Mouse (Mus musculus) T-helper 17 cell (primary cell): ENCODE data around the gene Dedd.
"Not testable (repeated sequence)": the region's sequence is repeated elsewhere in the genome, so short reads cannot be mapped to it uniquely, and the experiment has no call there.

Experiments used
- in situ Hi-C, 2 experiments: fragments of 300-600 bp; cut with MboI, MseI; formaldehyde crosslinking; loops; 1 replicate in 1 of 2; 2 replicates in 1 of 2; pipeline ENCODE4 v1.15.1; 2025; ENCODE audit warnings: high pct_unique_total_duplicates in 2 of 2

The Dedd gene

DNA sequence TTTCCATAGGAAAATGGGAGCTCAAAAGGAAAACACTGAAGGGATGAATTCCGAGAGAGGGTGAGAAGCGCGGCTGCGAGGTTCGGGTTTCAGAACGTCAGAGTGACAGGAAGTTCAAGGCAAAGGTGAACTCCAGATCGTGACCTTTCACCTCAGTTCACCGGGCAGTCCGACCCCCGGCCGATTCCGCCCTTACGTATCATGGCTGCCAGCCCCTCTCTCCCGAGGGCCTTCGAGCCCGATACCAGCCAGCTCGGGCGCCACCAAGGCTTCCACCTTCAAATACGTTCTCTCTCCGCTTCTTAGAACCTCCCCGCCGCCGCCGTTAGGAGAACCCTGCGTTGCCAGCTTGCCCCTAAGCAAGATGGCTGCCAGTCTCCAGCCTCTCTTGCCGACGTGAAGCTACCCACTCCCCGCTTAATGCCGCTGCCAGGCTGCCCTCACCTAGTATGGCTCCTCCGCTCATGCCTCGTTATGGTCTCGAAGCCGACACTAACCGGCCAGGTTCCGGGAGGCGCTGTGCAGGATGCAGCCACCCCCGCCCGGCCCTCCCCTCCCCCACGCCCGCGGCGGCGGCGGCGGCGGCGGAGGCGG lies at the start of gene Dedd:
Dedd (plus strand) TSS at position 307 of the 594 bp plus-strand sequence.
- in situ Hi-C loops, result loop anchor here in 1 of 2 experiments (5.0 kb wide), 1 partner anchor 42 kb away; the partner anchor contains the start of gene Usp21

DNA sequence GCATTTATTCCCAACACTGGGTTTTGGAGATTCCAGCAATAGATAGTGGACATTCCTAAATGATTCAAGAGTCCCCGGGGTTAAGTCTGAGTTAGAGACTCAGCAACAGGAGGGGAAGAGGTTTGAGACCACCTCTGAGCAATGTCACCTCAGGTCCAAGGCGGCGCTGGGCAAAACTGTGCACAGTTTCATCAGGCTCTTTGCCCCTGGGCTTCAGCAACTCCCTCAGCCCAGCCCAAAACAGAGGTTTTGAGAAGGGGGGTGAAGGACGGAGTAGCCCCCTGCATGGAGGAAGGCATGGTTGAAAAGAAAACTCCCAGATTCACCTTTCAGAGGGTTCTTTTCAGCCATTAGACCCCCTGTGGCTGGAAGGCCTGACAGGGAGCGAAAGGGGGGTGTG lies 49.2 kb upstream of the Dedd start:
- in situ Hi-C loops, result no loop called here

DNA sequence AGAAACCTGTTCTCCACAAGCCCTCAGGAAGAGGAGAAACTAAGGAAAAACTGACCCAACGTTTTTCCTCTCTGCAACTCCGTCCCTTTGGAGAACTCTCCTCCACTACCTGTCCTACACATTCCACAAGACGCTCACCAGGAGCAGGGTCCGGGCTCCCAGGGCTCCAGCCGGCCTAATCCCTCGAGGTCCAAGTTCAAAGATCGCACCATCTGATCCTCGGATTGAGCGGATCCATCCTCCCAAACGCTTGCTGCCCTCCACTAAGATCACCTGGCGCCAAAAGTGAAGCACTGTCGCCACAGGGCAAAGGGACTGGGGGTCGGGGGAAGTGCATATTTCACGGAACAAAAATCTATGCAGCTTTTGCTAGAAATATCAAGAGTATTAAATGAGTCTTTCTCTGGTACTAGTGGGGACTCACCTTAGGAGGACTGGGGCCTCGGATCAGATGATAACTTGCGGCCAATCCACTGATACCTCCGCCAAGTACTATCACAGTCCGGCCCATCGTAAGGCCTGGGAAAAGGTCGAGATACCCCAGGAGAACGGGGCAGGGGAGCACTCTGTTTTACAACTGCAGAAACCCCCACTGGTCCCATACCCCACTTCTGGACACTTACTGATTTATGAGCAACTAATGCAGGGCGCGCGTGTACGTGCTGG lies 48.6 kb upstream of the Dedd start:
- in situ Hi-C loops, result no loop called here

DNA sequence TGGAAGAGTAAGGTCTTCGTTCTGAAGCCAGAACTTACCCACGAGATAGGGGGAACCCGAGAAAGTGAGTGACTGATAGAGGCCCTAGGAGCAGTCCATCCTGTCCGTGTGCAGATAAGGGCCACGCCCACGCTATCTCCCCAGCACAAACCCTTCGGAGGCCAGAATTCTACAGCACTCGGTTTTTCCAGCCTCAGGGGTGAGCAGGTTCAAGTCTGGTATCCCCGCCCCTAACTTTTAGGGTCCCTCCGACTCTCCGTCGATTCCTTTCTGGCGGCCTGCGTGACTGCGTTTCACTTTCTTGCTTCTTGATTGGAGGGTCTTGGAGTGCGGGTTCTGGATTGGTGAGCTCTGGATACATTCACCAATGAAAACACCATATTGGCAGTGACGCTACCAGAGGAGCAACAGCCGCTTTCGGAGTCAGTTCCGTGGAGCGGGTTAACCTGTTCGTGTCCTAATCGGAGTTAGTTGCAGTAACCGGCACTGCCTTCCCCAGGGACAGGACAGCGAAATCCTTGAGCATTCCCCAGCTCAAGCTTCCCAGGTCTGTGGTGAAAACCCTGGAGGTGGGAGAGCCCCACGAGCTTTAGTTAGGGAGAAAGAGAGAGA lies 47.9 kb upstream of the Dedd start, which contains the start of gene Ppox:
Ppox (minus strand) TSS at position 271 of the 612 bp plus-strand sequence.
- in situ Hi-C loops, result no loop called here

- in situ Hi-C loops, result no loop called here
Observed at GRCm38 (mm10) chr1:171281528-171281923, 47.4 kb upstream of the Dedd start.

DNA sequence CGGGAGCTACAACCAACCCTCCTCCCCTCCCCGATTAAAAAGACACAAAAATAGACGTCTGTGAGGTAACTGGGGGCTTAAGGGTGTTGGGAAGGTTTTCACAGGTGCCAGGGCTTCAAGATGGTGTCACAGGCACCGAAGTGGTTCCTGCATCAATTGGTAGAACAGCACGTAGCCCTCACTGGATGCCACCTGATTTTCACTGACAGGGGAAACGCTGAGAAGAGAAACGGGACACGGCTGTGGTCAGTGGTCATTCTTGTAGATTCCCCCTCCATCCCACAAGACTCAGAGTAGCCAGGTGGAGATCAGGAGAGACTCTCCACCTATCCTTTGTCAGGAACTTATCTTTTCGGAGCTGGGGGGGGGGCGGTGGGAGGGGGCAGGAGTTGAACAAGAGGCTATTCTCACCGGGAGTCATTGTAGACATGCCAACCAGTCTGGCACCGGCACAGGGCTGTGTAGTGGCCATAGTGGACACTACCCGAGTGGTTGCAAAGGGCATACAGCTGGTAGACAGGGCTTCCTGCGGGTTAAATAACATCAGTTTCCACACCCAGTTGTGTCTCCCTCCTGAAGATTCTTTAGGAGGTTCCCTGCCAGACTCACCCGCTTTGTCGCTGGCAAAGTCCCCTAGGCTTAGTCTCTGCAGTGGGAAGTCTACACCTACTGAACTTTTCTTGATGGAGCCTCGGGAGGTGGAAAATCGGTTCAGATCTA lies 46.7 kb upstream of the Dedd start:
- in situ Hi-C loops, result no loop called here

GRCm38 (mm10) chr1:171283188-171284160 lies 45.5 kb upstream of the Dedd start:
- in situ Hi-C loops, result no loop called here

DNA sequence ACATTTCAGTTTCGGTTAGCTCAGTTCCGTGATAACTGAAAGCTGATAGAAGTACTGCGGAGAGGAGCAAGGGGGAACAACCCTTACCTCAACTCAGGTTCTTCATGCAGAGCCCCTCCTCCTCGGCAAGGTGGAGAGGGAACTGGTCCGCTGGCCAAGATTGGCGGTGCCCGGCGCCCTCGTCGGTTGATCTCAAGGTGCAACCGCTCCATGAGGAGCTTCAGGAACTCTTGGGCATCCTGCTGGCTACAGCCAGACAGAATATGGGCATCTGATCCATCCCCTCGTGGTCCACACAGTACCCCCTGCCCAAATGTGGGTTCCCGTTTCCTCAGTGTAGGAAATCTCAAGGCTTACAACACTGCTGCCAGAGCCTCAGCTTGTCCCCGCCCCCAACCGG lies 44.5 kb upstream of the Dedd start:
- in situ Hi-C loops, result no loop called here

GRCm38 (mm10) chr1:171285096-171285892 lies 43.7 kb upstream of the Dedd start:
- in situ Hi-C loops, result loop anchor here in 1 of 2 experiments (5.0 kb wide), 1 partner anchor 42 kb away; the partner anchor contains the start of gene Dedd

DNA sequence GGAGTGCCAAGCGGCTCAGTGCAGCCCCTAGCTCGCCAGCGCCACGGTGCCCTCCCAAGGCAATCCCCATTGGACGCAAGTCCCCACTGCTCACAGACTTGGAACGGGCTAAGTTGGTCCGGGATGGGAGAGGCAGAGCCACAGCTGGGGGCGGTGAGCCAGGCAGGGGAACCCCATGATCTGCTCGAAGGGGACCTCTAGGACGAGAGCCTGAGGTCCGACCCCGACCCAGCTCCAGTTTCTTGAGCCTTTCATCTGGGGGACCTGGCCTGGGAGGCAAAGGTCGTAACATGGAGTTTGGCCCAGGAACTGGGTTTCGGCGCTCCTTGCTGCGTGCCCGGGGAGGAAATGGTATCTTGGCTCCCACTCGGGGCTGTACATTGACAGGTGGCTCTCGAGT lies 42.4 kb upstream of the Dedd start:
- in situ Hi-C loops, result loop anchor here in 1 of 2 experiments (5.0 kb wide), 1 partner anchor 41 kb away; the partner anchor contains the start of gene Dedd

DNA sequence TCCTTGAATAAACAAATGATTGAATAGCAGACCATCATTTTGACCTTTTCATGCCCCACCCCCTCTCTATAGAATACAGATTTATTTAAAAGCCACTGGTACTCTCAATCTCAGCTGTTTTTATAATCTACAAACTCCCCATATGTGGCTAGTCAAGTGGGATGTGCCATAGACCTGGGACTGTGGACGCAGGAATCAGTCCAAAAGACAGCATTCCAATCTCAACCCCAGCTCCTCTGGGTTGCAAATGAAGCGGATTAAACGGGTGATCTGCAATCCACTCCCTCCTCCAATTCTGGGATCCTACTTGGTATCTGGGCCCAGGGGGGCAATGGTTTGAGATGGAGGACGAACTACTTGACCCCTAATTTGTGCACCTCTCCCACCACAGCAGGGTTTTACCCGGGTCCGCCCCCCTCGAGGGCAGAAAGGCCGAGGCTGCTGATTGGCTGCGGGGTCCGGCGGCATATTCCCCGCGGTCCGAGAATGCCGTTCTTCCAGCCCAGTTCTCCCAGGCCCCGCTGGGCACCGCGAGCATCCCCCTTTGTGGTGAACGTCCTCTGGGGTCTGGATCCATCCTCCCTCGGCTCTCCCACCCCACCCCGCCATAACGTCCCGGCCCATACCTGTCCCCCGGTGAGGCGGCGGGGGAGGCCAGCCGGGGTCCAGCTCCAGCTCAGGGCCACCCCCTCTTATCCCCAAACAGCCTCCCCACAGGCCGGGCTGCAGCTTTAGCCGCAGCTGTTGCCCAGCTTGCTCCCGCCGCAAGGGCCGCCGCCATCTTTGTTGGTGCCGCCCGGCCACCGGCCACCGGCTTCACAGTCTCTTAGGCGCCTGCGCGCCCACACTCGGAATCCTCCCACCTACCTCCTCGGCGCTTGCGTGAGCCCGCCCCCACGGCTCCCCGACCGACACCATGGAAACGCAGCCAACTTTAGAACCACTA lies 41.5 kb upstream of the Dedd start, which contains the start of gene Usp21:
Usp21 (minus strand) TSS at position 856 of the 946 bp plus-strand sequence.
- in situ Hi-C loops, result loop anchor here in 1 of 2 experiments (5.0 kb wide), 1 partner anchor 40 kb away; the partner anchor contains the start of gene Dedd

- in situ Hi-C loops, result loop anchor here in 1 of 2 experiments (5.0 kb wide), 1 partner anchor 39 kb away; the partner anchor contains the start of gene Dedd
Observed at GRCm38 (mm10) chr1:171288328-171288727, 40.6 kb upstream of the Dedd start.

DNA sequence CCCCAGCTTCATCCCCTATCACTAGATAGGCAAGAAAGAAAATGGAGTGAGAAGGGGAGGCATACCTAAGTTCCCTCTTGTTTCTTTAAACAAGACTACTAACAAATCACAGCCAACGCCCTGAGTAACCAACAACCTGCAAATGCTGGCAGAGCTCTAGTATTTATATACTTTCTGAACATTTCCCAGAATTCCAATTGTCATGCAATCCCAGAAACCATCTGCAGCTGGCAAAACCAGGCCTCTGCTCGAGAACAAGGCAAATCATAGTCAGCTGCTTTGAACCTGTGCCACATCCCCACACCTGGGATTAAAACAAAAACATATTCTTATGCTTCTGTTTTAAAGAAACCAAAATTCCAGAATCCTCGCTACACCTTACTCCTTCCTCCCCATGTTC lies 35.6 kb upstream of the Dedd start:
- in situ Hi-C loops, result no loop called here

DNA sequence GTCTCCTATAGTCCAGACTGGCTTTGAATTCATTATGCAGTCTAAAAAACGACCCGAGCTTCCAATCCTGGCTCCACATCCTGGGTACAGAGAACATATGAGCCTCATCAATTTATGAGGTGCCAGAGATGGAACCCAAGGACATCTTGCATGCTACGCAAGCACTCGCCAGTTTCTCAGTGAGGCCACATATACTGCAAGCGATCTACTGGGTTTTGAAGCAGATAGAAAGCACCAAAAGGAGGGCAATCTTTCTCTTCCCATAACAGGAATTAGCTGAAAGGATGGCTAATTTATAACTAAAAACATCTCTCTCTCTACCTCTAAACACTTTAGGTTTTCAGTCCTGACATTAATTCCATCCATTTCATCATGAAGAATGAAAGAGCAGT lies 35.0 kb upstream of the Dedd start:
- in situ Hi-C loops, result no loop called here

DNA sequence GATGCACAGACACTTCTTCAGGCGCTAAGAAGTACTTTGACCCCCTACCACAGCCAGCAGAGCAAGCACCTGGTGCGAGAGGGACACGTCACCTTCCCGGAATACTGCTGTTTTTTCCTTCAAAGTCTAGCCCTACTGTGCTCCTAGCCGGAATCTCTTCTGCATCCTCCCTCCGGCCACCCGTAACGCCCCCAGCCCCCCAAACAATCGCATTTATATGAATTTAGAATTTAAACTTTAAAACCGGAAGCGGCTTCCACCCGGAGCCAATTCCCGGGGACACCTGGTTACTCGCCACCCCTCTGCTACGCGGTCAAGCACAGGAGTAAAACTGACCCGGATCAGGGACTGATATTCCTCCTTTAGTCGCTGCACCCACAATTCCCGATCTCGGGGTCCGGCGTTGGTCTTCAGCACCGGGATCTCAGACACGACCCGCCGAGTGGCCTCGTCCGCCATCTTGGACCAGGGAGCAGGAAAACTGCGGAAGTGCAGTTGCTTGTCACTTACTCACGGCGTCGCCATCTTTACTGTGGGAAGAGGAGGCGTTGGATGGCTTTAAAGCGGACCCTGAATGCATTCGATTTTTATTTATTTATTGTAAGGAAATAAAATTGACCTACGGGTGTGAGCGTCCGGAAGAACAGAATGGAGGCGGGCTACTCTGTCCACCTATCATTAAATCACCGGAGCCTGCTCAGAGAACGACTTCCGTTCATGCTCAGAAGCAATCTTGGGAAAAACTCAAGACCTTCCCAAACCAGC lies 34.5 kb upstream of the Dedd start, which contains the start of gene Ufc1:
Ufc1 (minus strand) TSS at position 727 of the 765 bp plus-strand sequence.
- in situ Hi-C loops, result no loop called here

DNA sequence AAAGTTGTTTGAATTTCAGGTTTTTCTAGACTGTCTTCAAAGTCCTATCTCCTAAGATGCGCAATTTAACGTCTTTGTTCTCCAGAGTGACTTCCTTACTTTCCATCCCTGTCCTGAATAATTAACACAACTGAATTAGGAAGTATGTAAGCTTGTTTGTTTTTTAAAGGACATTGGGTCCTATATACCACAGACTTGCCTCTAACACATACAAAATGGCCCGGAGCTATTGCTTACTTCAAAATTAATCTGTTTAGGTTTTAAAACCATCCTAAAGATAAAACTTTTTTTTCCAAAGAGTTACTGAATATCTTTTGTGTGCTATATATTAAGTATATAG lies 33.9 kb upstream of the Dedd start:
- in situ Hi-C loops, result no loop called here

GRCm38 (mm10) chr1:171298226-171298625 lies 30.7 kb upstream of the Dedd start:
- in situ Hi-C loops, result no loop called here

GRCm38 (mm10) chr1:171306157-171306556 lies 22.8 kb upstream of the Dedd start:
- in situ Hi-C loops, result not testable (repeated sequence)
